Mouse (Mus musculus) cerebellum, adult 2 months (tissue): Measurements from ENCODE around the gene Bag3.

Experiments
- CTCF ChIP-seq: fragments of 200-500 bp; IDR thresholded peaks from 2 replicates; pipeline ENCODE4 v1.5.1; 2011; ENCODE audit warnings: low read depth, mild to moderate bottlenecking, control low read depth, low read length, moderate library complexity, borderline replicate concordance; ENCODE audit not compliant: insufficient read depth
- POLR2A ChIP-seq: fragments of 200-500 bp; IDR thresholded peaks from 2 replicates; pipeline ENCODE4 v1.6.1; 2011; ENCODE audit warnings: low read length, control low read depth, borderline replicate concordance; ENCODE audit not compliant: insufficient read depth

DNA sequence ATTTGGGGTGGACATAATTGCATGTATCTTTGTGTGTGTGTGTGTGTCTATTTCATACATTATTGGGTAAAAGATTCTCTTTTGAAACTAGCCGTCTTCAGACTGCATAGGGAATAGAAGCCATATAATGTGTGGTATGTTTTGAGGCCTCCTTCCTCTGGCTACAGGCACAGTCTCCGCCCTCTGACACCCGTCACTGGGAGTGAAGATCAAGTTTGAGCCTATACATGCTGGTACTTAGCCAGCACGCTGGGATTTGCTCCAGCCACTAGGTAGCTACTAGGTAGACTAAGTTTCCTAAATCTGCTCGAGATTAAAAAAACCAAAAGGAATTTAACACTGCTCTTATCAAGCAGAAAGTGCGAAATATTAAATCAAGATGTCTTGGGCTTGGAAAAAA is 3.2 kb downstream of the Bag3 start:
- TF ChIP-seq POLR2A (no peak), CTCF (no peak)
